Mouse (Mus musculus) spleen, embryonic (tissue): ENCODE measurements around the gene Egfr.

Source experiments
- CTCF ChIA-PET: fragments of 350-600 bp; sonication (Branson Sonifier 250); formaldehyde crosslinking; loops from one replicate; lab custom pipeline; 2022; lab: Charles Lee

Egfr gene

GRCm38 (mm10) chr11:16895441-16896356 is 143.7 kb downstream of the Egfr start:
- CTCF ChIA-PET, result no interaction called here

DNA sequence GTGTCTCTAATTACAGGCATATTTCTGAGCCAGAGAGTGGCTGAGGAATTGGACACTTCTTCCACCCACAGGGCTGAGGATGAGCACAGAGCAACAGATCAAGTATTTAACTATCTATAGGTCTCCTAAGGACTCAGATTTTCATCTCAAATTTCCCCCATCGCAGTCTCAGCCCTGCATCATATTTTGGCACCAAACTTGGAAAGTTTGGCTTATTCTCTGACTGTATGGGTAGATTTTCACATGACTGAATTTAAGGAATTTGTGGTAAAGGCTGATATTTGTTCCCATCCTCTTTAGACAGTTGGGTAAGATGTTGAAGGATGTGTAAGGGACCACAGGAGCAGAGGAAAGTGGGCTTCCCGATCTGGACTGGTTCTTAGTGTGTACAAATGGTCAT is 145.7 kb downstream of the Egfr start:
- CTCF ChIA-PET, result no interaction called here

GRCm38 (mm10) chr11:16900182-16900581 is 148.2 kb downstream of the Egfr start:
- CTCF ChIA-PET, result no interaction called here

DNA sequence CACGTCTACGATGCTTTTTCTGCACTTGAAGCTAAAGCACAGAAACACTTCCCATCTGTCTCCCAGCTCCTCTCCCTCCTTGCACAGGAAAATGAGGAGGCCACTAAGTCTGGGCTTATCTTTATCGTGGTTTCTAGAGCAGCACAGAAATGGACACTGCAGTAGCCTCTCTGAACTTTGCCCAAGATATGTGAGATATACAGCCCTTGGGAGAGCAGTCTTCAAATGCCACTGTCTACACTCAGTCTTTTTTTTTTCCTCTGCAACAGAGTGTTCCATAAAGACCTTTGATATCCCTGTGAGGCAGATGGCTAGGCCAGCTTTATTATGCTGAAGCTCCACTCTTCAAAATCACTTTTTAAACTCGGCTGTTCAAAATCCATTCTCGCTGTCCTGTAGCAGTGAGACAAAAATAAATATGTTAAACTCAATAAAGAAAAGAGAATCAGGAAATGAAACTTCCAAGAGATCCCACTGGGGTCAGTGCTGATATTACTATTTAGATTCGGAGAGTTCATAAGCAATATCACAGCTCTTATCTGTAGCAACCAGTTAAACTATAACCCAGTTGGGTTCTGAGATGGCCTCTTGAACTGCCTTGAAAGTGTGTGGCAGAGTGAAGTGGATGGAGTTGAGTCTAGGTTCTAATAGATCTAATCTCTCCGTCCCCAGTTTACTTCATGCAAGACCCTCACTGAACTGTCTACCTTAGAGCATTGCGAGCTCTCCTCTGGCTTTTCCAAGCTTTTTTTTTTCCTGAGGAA is 148.8 kb downstream of the Egfr start:
- CTCF ChIA-PET, result no interaction called here

DNA sequence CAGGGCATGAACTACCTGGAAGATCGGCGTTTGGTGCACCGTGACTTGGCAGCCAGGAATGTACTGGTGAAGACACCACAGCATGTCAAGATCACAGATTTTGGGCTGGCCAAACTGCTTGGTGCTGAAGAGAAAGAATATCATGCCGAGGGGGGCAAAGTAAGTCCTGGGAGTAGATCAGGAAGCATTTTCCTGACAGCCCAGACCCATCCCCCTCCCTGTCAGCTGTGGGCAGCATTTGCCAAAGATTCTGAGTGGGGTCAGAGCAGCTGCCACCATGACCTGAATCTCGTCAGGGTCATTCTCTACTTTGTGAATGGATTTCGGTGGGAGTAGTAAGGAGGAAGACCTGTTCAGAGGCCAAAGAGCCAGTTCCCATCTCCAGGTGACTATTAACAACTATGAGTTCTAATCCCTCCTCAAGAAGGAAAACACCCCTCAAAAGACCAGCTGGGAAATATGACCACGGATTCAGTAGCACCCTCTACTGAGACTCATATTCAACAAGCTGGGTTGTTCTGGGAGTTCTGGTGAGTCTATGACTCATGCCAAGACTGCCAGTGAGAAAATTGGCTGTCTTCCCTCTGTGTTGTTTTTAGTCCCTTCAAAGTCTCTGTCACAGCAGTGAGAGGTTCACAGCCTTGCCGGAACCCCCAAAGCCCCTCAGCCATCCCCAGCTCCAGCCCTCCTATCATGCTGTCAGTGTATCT is 152.5 kb downstream of the Egfr start:
- CTCF ChIA-PET, result no interaction called here

GRCm38 (mm10) chr11:16905012-16905332 is 153.0 kb downstream of the Egfr start:
- CTCF ChIA-PET, result no interaction called here

DNA sequence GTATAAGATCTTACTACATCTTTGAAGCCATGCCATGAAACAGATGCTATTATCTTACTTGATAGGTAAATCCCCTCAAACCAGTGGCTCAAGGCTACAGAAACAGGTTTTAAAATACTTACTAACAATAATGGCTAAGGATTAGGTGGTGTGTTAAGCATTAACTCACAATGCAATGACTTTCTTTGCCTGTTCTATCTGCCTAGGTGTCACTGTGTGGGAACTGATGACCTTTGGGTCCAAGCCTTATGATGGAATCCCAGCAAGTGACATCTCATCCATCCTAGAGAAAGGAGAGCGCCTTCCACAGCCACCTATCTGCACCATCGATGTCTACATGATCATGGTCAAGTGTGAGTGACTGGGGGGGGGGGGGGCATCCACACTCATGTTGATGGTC is 154.5 kb downstream of the Egfr start:
- CTCF ChIA-PET, result no interaction called here

- CTCF ChIA-PET, result no interaction called here
Observed at GRCm38 (mm10) chr11:16907517-16908129, 155.6 kb downstream of the Egfr start.

GRCm38 (mm10) chr11:16914756-16915155 is 162.8 kb downstream of the Egfr start:
- CTCF ChIA-PET, result no interaction called here

- CTCF ChIA-PET, result no interaction called here
Observed at GRCm38 (mm10) chr11:16915850-16916249, 163.8 kb downstream of the Egfr start.

- CTCF ChIA-PET, result no interaction called here
Observed at GRCm38 (mm10) chr11:16917512-16917911, 165.5 kb downstream of the Egfr start.

DNA sequence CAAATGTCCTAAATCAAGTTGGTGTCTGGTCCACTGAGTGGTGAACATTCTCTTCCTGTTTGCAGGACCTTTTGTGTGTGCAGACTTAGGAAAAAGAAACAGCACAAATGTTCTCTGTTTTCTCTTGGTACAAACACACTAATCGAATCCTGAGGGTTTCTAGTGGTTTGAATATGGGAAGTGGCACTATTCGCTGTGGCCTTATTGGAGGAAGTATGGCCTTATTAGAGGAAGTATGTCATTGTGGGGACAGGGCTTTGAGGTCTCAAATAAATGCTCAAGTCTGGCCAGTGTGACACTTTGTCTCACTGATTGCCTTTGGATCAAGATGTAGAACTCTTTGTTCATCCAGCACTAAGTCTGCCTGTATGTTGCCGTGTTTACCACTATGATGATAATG is 180.2 kb downstream of the Egfr start:
- CTCF ChIA-PET, result no interaction called here

DNA sequence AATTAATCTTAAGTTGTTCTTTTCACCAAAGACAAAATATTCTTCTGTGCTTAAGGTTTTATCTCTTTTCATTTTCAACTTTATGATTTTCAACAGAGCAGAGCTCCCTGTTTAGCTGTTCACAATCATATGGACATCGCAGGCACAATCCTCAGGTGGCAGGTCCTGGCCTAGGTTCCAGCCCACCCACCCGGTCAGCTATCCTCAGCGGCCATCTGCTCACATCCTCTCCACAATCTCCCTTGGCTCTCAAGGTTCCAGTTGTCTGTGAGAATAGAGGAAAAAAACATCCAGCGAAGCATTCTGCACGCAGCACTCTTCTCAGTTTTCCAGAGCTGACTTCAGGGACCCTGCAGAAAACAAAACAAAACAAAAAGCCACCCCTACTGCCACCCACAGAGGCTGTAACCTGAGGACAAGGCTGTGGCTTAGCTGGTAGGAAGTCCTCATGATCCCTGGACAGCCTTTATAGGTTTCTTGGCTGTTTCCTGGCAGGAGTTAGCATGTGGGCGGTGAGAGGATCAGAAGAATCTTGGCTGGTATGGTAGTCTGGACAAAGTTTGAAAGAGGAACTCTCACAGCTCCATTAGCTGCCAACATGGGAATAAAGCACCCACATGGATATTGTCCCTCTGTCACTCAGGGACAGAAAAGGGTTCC is 183.7 kb downstream of the Egfr start:
- CTCF ChIA-PET, result no interaction called here

GRCm38 (mm10) chr11:16941103-16941793 is 189.2 kb downstream of the Egfr start:
- CTCF ChIA-PET, result no interaction called here

- CTCF ChIA-PET, result no interaction called here
Observed at GRCm38 (mm10) chr11:16941973-16942452, 190.0 kb downstream of the Egfr start.

DNA sequence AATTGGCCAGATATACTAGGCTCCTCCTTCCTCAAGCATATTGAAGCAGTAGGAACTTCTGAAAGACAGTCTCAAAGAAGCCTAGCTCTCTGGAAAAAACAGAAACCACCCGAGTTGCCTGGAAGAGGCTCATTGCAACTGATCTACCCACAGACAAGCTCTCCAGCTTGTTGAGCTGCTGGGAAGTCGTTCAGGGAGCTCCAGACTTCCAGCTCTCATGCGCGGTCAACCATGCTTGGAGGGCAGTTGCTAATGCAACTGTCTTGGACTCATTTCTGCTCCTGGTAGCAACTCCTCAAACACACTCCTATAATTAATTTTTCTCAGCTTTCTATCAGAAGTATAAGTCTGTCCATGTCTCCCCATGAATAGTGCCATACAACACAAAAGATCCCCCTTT is 191.0 kb downstream of the Egfr start:
- CTCF ChIA-PET, result interaction anchor here (0.7 kb wide), 1 partner anchor 22 kb away, joined by 4 read pairs; no protein-coding TSS in a partner anchor

GRCm38 (mm10) chr11:16948756-16949155 is 196.8 kb downstream of the Egfr start:
- CTCF ChIA-PET, result interaction anchor here (0.7 kb wide), 2 partner anchors 18 to 415 kb away, joined by 3 read pairs; no protein-coding TSS in a partner anchor

- CTCF ChIA-PET, result interaction anchor here (0.7 kb wide), 1 partner anchor 68 kb away, joined by 5 read pairs; no protein-coding TSS in a partner anchor
Observed at GRCm38 (mm10) chr11:16950226-16950975, 198.4 kb downstream of the Egfr start.

DNA sequence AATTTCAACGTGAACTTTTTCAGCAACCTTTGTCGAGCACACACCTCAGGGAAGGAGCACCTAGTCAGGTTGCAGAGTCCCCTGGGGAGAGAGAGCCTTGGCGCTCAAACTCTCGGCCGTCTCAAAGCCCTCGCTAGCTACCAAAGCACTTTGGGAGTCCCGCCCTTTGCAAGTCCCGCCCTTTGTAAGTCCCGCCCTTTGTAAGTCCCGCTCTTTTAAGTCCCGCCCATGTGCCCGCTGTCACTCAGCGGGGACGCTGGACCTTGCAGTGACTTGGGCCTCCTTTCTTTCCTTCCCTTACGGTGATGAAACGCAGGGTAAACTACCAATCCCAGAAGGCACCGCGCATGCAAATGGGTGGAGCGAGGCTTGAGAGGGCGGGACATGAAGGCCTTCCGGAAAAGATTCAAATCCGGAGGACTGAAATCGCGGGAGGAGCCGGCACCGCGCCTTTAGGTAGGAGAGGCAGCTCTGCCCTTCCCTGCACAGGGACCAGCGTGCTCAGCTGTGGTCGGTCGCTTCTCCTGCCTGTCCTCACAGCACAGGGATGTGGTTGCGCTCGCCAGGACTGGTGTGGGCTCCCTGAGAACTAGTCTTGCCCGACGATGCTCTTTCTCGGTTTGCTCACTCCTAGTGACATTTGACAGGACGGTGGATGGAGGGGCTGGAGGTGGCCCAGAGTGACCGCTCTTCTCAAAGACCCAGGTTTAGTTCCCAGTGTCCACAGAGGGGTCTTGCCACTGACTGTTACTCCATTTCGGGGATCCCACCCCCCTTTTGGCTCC is 199.2 kb downstream of the Egfr start, which contains the start of gene Fbxo48:
Gene Fbxo48 (plus strand): TSS at position 400 of the 785 bp plus-strand sequence.
- CTCF ChIA-PET, result no interaction called here
